Mouse (Mus musculus) left cerebral cortex, postnatal 14 days (tissue): ENCODE measurements at regions not wholly inside any gene's neighbourhood (a gene's known extent, or its start where the extent isn't known, plus 50 kb on each side); places are given as distances from the start of the nearest gene placed in this dataset.

Source experiments
- DNase-seq, 2 experiments: peaks; one replicate each; pipeline ENCODE4 v3.0.0; 2021 to 2022; ENCODE audit warnings: low spot score in 2 of 2, mixed read lengths in 1 of 2
- intact Hi-C: fragments of 180-260 bp; cut with DNase I; formaldehyde crosslinking; loops from one replicate; pipeline ENCODE4 v1.15.1; 2025

DNA sequence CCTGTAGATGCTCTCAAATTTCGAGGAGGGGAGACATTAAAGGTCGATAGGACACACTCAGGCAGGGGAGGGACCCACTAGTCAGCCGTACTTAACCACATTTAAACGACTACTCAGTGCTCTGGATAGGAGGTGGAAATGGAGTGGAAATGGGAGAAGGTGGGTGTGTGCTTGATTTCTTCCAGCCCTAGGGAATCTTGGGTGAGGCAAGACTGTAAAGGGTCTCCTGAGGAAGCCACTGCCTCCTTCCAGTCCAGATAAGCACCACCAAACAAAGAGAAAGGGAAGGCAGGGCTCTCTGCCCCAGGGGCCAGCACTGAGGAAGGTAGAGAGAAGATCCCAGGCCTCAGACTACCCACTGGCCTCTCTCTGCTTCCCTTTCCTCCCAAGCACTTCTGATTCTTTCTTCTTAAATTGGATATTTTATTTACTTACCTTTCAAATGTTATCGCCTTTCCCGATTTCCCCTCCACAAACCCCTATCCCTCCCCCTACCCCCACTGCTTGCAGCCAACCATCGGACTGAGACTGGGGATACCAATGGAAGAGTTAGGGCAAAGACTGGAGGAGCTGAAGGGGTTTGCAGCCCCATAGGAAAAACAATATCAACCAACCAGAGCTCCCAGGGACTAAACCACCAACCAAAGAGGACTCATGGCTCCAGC lies 139.1 kb downstream of the Zfp36l1 start:
- no peak for DNase-seq
- intact Hi-C loops = loop anchor here (5.0 kb wide), 1 partner anchor 139 kb away; the partner anchor contains the start of gene Zfp36l1

DNA sequence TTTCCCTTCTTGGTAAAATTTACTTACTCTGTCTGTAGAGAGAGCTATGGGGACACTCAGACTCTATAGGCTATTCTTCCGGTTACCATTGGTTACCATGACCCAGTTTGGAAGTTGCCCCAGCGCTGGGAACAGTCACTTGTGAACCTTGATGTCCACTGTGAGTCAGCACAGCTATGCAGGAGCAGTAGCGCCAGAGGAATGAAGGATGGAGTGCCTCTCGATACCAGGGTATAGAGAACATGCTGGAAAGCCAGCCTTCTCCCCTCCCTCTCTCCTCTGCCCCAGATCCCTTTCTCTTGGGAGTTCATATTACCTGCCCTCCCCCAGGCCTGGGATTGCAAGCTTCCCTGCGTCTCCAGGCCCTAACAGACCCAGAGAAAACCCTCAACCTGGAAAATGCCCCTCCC lies 141.8 kb downstream of the Zfp36l1 start:
- DNase-seq = no peak
- intact Hi-C loops = loop anchor here (5.0 kb wide), 1 partner anchor 141 kb away; the partner anchor contains the start of gene Zfp36l1

DNA sequence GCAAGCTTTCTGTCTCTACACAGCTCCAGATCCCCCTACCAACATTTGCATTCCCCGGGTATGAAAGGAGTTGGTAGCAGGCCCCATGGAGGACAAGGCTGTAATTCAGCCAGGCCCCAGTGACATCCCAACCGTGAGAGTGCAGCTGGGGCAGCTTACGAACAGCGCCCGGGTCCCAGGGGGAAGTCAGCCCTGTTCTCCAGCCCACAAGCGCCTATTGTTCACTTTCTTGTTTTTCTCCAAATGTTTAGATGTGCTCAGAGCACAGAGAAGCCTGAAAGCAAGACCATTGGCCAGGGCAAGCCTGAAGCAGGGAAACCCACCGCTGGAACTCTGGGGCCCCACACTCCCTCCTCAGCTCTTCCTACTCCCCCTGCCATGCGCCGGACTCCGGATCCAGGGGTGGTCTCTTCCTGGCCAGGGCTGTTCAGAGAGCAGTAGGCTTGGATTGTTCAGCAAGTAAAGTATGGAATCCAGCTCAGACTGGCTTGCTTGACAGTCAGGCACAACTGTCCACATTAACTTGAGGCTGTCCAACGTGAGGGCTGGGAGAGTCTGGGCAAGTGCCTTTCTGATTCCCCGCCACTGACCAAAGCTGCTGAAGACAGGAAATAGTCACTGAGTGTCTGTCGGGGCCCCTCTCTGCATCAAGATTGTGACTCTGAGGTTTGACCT lies 142.4 kb downstream of the Zfp36l1 start:
- peak; percentile 55 to 61 for DNase-seq
- intact Hi-C loops = loop anchor here (5.0 kb wide), 1 partner anchor 142 kb away; the partner anchor contains the start of gene Zfp36l1

DNA sequence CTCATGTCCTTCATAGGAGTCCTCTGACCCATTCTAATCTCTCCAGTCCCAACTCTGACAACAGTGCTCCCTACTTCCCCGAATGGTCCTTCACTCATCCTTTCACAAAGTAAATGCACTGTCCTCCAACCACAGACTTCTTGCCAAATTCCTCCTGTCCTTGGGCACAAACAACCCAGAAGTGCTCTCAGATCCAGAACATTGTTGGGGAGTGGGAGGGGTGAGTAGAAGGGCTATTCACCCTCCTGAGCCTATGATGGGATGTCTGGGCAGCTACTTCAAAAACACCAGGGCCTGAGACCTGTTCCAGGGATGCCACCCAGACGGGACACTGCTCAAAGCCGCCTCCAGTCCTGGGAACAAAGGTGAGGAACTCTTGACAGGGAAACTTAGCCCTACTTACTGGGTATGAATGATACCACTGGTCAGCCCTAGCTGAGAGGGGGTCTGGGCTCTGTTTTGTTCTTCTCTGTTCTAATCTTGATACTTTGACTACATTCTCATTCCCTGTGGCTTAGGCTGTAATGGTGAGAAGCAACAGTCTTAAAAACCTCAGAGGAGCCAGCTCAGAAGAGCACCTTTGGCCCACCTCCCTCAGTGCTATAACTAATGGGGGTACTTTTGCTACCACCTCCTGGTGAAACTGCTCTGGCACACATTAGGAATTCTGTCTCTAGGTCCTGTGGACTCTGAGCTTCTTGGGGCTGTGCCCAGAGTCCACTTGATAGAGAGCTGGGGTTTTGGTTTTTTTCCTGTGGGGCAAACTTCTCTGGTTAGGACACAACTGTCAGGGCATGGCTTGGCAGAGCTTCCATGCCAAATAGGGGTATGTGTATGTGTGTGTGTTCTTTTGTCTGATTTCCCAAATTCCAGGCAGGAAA lies 143.2 kb downstream of the Zfp36l1 start:
- intact Hi-C loops = loop anchor here (5.0 kb wide), 2 partner anchors 143 to 357 kb away; partner anchors contain the start of gene Zfp36l1
- DNase-seq = peak in 1 of 2 experiments; percentile 35

DNA sequence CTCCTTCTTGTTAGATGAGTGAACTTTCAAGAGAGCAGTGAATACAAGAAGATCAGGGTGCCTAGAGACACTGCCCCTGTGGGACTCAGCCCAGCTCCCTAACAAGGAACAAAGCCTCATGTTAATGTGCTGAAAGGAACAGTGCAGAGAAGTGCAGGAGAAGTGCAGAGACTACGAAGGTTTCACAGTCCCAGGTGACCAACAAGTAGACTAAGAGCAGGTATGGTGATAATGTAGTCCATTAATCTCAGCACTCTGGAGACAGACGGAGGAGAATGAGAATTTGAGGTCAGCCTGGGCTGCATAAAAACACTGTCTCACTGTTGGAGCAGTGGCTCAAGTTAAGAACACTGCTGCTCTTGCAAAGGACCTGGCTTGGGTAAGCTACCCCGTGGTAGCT lies 144.1 kb downstream of the Zfp36l1 start:
- DNase-seq = no peak
- intact Hi-C loops = loop anchor here (5.0 kb wide), 1 partner anchor 356 kb away; no protein-coding TSS in a partner anchor

DNA sequence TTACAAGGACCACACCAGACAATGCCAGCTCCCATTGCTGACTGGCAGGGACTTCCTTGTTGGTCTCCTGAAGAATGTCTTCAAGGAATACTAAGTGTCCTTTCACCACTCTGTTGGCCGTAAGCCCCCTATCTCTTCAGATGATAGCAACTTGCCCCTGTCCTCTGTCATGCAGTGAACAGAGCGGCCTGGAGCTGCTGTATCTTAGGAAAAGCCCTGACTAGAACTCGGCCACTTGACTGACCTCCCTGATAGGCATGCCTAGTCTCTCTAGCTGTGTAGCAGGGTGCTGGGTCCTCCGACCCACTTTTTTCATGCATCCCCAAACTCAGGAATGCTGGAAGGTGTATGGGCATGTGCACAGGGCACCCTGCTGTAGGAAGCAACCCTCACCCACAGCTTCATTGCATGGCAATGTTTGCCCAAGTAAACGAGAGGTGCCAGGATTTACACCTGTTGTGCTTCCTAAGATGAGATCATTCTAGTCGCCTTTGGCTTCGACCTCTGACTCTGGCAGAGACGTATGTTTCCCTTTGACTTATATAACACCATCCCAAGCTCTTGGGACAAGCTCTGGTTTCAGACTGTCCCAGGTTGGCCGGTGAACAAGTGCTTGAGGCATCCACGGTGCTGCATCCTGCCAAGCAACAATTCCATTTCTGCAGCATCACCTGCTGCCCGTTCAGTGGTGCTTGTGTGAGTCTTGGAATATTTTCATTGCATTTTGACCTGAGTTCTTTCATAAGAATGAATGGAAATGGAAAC lies 145.1 kb downstream of the Zfp36l1 start:
- intact Hi-C loops = loop anchor here (5.0 kb wide), 1 partner anchor 355 kb away; no protein-coding TSS in a partner anchor
- no peak for DNase-seq

DNA sequence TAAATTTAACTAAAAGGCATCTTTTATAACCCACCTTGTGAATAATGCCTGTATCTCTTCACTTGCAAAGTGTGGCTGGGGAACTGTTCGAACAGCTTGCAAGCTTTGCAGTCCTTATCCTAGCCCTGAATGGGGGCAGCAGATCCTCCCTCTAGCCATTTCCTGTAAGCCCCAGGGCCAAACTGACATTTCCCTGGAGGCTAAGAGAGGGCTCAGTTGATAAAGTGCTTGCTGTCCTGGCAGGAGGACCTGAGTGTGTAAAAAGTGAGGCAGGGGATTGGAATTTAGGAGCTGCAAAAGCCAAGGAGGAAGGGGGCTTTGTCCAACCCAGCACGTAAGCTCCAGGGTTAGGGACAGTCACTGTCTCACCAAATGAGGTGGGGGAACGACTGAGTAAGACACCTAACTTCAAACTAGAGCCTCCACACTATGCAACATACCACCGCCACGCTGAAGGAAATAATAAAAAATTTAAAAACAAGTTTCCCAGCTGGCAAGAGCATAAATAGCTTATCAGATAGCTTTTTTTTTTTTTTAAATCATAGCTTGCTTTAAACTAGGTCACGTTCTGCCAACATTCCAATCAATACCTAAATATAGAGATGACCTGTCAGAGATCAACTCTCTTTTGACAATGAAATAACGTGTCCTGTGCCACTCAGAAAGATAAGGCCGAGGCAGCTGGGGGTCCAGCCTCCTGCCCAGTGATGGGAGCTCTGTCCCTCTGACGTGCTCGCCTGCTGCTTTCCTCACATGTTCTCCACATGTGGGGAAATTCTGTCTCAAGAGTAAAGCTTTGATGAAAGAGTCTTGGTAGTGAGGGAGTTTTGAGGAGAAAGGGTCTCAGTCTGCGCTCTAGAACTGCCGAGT lies 146.0 kb downstream of the Zfp36l1 start:
- intact Hi-C loops = loop anchor here (5.0 kb wide), 1 partner anchor 355 kb away; no protein-coding TSS in a partner anchor
- no peak for DNase-seq

DNA sequence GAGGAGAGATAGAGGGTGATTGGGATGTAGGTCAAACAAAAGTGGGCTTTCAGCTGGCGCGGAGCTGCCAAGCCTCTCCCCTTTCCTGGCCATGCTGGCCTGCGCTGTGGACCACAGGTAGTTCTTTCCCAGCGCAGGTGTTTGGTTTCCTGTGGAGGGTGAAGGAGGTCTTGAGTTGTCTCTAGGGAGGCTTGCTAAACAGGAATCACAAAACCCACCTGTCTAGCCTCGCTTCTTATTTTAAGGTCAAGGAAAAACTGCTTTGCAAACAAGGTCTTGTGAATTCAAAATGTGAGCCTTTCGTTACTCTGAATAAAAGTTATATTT lies 146.6 kb downstream of the Zfp36l1 start:
- intact Hi-C loops = loop anchor here (5.0 kb wide), 1 partner anchor 354 kb away; no protein-coding TSS in a partner anchor
- DNase-seq = no peak

DNA sequence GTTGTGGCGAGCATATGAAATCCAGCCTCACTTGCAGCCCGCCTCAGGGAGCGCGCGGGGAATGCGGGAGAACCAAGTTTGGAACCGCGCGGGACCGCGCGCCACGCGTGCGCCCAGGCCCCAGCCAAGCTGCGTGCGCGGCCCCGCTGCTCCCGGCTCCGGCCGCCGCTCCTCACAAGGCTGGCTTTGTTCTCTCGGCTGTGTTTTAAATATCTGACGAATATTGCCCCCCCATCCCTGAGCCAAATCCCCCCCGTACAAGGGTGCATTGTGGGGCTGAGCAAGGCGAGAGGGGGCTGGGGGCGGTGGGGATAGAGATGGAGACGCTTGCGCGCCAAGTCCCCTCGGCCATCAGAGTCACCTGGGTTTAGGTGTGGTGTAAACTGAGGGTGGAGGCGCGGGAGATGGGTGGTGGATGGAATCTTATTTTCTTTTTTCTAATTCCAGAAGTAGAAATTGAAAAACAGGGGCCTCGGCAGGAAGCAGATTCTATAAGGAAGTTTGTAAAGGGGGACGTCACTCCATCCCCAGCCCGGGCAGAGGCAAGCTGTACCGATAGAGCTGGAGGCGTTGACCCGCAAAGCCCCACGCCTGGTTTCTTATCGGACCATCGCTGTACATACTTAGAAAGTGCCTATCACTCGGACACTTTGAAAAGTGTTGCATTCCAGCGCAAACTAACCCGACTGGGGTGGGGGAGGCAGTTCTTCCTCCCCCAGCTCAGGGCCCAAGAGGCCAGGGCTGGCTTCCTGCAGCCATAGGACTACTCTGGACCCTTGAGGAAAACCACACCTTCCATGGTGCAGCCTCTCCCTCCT lies 147.1 kb downstream of the Zfp36l1 start:
- DNase-seq = peak; percentile 50 to 67
- intact Hi-C loops = loop anchor here (5.0 kb wide), 1 partner anchor 353 kb away; no protein-coding TSS in a partner anchor

DNA sequence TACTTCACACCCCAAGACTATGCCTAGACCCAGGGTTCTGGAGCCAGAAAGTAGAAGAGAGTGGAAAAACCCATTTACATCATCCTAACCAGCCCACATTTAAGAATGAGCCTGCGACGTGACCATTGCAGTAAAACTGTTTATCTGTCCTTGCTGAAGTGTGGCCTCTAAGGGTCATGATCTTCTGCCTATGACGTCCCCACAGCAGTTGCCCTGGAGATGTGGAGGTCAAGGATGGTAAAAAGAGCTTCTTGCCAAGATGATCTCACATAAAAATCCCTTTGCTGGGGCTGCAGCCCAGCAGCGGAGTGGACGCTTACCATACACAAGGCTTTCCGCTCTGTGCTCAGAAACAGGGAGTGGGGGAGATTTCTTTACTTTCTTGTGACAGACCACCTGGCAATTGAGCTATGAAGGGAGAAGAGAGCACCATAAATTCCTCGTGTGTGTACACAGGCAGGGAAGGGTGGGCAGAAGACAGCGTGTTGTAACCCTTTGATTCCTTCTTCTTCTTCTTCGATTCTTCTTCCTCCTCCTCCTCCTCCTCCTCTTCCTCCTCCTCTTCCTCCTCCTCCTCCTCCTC lies 149.3 kb downstream of the Zfp36l1 start:
- intact Hi-C loops = no loop called here
- no peak for DNase-seq

DNA sequence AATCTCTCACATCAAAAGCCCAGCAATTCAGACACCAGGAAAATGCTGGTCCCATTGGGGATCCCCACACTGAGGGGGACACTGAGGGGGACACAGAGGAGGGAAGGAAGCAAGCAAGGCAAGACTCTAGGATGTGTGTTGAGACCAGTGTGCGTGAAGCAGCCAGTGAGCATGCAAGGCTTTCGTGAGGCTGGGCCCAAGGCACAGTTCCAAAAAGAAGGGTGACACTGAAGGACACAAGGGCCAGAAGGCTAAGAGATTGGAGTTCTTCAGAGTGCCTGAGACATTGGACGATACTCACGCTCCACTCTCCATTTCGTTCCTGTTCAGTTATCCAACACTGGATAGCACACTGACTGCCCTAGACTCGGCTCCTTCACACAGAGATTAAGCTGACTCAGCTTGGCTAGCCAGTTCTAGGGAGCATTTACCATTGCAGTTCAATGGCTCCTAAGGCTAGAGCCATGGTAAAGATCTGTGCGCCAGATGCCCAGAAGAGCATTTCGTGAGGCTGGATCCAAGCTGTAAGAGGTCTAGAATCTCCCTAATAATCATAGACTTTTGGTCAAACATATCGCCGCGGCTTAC lies 150.1 kb downstream of the Zfp36l1 start:
- intact Hi-C loops = no loop called here

DNA sequence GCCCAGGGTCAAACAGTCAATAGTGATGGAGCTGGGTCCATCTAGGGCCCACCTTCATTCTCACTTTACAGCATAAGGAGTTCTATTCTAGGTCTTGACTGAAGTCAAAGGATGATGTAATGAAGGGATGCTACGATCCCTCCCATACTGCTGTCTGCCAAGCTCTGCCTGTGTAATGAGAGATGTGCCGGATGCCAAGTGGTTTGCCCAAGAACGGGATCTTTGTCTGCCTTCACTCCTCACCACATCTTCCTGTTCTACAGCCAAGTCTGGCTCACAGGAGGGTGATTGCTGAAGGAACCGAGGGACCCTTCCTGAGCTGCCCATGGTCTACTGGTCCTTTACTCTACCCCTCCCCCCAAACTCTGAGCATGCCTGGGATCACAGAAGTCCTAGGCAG lies 150.9 kb downstream of the Zfp36l1 start:
- intact Hi-C loops = no loop called here
- DNase-seq = peak in 1 of 2 experiments; percentile 40

More for the DNA sequence above, 150.1 kb downstream of the Zfp36l1 start:
- no peak for DNase-seq

DNA sequence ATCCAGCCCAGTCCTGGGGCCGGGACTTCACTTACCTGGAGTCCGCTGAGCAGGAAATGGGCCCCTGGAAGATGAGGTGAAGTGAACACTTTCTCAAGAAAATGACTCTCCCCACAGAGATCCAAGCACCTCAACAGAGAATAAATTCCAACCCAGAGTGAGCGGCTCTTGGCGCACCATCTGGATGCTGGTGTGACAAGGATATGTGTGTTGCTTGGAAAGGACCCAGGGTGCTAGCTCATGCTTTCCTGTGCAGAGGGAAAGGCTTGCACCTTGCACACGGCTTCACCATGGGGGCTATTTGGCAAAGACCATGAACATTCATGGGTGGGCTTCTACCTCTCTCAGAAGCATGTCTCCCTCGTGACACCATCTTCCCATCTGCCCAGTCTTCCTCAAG lies 151.7 kb downstream of the Zfp36l1 start:
- DNase-seq = no peak
- intact Hi-C loops = no loop called here

DNA sequence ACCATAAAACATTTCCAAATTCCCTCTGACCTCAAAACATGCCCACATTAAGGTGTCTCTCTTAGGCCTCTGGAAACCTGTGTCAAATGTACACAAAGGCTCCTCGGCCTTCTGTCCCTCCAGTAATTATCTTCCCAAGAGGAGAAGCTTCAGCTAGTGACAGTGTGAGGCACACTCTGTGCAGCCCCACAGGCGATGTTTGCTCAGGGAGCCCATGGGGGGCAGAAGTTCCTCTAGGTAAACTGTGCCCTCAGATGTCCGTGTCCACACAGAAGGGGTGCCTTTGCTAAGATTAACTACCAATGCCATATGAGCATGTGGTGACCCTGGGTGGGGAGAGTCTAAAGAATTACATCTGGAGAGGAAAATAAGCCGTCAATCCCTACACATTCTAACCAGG lies 152.4 kb downstream of the Zfp36l1 start:
- intact Hi-C loops = no loop called here
- DNase-seq = no peak

DNA sequence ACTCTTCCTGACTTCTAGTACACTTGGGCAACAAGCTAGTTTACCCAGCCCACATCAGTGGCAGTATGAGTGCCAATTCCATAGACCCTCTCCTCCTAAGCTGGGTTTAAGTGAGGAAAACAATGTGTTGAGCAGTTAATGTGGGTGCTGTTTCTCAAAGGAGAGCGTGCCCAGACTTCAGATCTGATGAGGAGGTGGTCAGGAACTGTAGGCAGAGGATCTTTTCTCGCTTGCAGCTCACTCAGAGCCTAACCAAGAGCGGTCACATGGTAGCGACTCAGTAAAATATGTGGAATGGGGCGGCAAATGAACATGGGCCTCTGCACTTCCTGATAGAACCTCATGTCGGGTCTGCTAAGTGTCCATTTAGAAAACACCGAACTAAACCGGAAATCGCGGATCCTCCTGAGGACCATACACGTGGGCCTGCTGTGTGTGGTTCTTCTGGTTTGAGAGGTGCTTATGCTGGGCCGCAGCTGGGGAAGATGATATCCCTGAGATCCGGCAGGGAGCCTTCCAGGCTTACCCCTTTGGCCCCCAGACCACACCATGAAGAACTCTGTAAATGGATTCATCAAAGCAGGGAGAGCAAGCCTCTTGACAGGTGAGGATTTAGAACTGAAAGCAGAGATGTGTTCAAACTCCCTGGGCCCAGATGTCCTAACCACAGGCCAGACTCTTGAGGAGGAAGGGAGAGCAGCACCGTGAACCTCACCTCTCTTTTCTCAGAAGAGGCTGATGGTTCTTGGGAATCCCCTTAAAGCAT lies 153.1 kb downstream of the Zfp36l1 start:
- intact Hi-C loops = no loop called here
- no peak for DNase-seq

DNA sequence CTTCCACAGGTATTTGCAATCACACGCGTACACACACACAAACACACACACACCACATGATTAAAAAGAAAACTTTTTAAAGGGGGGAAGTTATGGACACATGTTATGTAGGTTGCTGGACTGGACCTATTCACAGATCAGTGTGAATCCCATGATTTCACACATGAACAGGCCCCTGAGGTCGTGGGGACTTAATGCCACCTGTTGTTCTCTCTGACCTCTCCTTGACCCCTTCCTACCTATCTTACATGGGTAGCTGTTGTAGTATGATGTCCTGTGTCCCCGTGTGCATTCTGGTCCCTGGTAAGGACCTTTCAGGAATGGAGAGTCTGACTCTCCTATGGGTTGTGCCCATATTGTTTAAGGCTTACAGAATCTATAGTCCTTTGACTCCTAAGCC lies 155.6 kb downstream of the Zfp36l1 start:
- intact Hi-C loops = no loop called here
- DNase-seq = no peak
